ENCODE assay signal across 9 mouse cellular contexts in genomic region chr16:59598997-59599396, GRCm38 (mm10). TPM values are rescaled to one million over a fixed set of nuclear protein-coding genes. Genes with fewer than 3 reads are reported as not detected.
DNase-seq lines count a peak whose midpoint lies in the region; ATAC-seq and TF ChIP-seq lines count a peak whose summit lies in the region.
"Had no signal": no experiment of that assay in that cellular context is flagged by ENCODE, and none has a peak within 500 bp of the region (broad histone marks: within the 10 kb centered on the region; RNA-seq: fewer than 3 reads in every experiment).

No protein-coding gene starts in this region.

- peak overlapping the region; percentile 78; the same call in 1 of the 2 replicates for H3K4me3 ChIP-seq in forebrain, embryonic 10.5 days
- no peak overlapping the region for H3K4me3 ChIP-seq in forebrain, embryonic 16.5 days (replicated peaks; ENCODE audit: low read length)
- peak overlapping the region; percentile 55; the same call in 1 of the 2 replicates for H3K4me3 ChIP-seq in midbrain, embryonic 11.5 days (ENCODE audit: low read depth, low read length)
- no peak overlapping the region for H3K4me3 ChIP-seq in midbrain, postnatal 0 days (ENCODE audit: low read depth, low read length)
- peak overlapping the region; percentile 89; the same call in 1 of the 2 replicates for H3K4me3 ChIP-seq in intestine, postnatal 0 days (ENCODE audit: low read depth, low read length)
- peak overlapping the region; percentile 86 for H3K4me3 ChIP-seq in stomach, embryonic 16.5 days (replicated peaks; ENCODE audit: low read length)

- DNase-seq in forebrain, embryonic 10.5 days (ENCODE audit: extremely low spot score, low spot score), result no peak
- DNase-seq in midbrain, embryonic 11.5 days (ENCODE audit: low spot score, missing footprints), result peak; percentile 75
- DNase-seq in midbrain, postnatal 0 days (ENCODE audit: low spot score), result no peak
- DNase-seq in layer of hippocampus, adult 8-10 months (ENCODE audit: low spot score in 2 of 2), result no peak
- no peak for DNase-seq in thymus, postnatal 0 days (ENCODE audit: low spot score)

- TF ChIP-seq CTCF in midbrain, postnatal 0 days (IDR thresholded peaks at IDR 0.05), result no peak
- TF ChIP-seq CTCF in intestine, postnatal 0 days (IDR thresholded peaks at IDR 0.05; ENCODE audit: low read depth), result no peak

- peaks cover 60% of the 10 kb centered on the region for H3K27me3 ChIP-seq in forebrain, embryonic 10.5 days (ENCODE audit: poor library complexity, severe bottlenecking)
- H3K27me3 ChIP-seq in forebrain, embryonic 16.5 days (replicated peaks; ENCODE audit: control insufficient read depth, insufficient read depth, low read length), result no peaks in the 10 kb centered on the region; the same call in 1 of the 2 replicates
- H3K27me3 ChIP-seq in midbrain, embryonic 11.5 days (ENCODE audit: control insufficient read depth, insufficient read depth, low read length), result 0 out of 2 replicates have a peak, but pooled peaks cover 2% of the 10 kb centered on the region
- H3K27me3 ChIP-seq in midbrain, postnatal 0 days (ENCODE audit: insufficient read depth, low read length), result no peaks in the 10 kb centered on the region
- no peaks in the 10 kb centered on the region for H3K27me3 ChIP-seq in intestine, postnatal 0 days (replicated peaks; ENCODE audit: control insufficient read depth, insufficient read depth, low read length)
- no peaks in the 10 kb centered on the region for H3K27me3 ChIP-seq in stomach, embryonic 16.5 days (ENCODE audit: control insufficient read depth, insufficient read depth, low read length)
- H3K27me3 ChIP-seq: Patski had no signal

- 8% methylated on average over 4 of the region's 4 CpGs for WGBS in forebrain, embryonic 10.5 days
- WGBS in forebrain, embryonic 16.5 days, result 15% methylated on average over 4 of the region's 4 CpGs
- WGBS in midbrain, embryonic 11.5 days, result 8% methylated on average over 4 of the region's 4 CpGs
- 19% methylated on average over 4 of the region's 4 CpGs for WGBS in midbrain, postnatal 0 days
- WGBS in intestine, postnatal 0 days, result 56% methylated on average over 4 of the region's 4 CpGs
- 45% methylated on average over 4 of the region's 4 CpGs for WGBS in stomach, embryonic 16.5 days

- H3K27ac ChIP-seq in forebrain, embryonic 10.5 days, result no peak overlapping the region
- H3K27ac ChIP-seq in forebrain, embryonic 16.5 days (ENCODE audit: low read length), result no peak overlapping the region
- H3K27ac ChIP-seq in midbrain, embryonic 11.5 days (ENCODE audit: low read depth, low read length), result no peak overlapping the region
- H3K27ac ChIP-seq in midbrain, postnatal 0 days (ENCODE audit: low read depth, low read length), result no peak overlapping the region
- H3K27ac ChIP-seq in intestine, postnatal 0 days (ENCODE audit: low read depth, low read length), result no peak overlapping the region
- H3K27ac ChIP-seq in stomach, embryonic 16.5 days (ENCODE audit: low read length), result peak overlapping the region; percentile 94; the same call in 1 of the 2 replicates

- H3K9ac ChIP-seq in forebrain, embryonic 16.5 days (replicated peaks; ENCODE audit: low read depth, low read length), result no peak overlapping the region
- no peak overlapping the region; the same call in 1 of the 2 replicates for H3K9ac ChIP-seq in midbrain, embryonic 11.5 days (ENCODE audit: low read length)
- no peak overlapping the region for H3K9ac ChIP-seq in midbrain, postnatal 0 days (replicated peaks; ENCODE audit: low read length, poor library complexity, severe bottlenecking)
- no peak overlapping the region for H3K9ac ChIP-seq in intestine, postnatal 0 days (ENCODE audit: low read depth, low read length)
- H3K9ac ChIP-seq in stomach, embryonic 16.5 days (ENCODE audit: low read length), result peak overlapping the region; percentile 93; the same call in 1 of the 2 replicates

- H3K9me3 ChIP-seq in forebrain, embryonic 10.5 days, result no peaks in the 10 kb centered on the region
- no peaks in the 10 kb centered on the region for H3K9me3 ChIP-seq in forebrain, embryonic 16.5 days (ENCODE audit: control insufficient read depth, low read length)
- no peaks in the 10 kb centered on the region for H3K9me3 ChIP-seq in midbrain, embryonic 11.5 days (ENCODE audit: control insufficient read depth, low read length)
- no peaks in the 10 kb centered on the region for H3K9me3 ChIP-seq in midbrain, postnatal 0 days (ENCODE audit: low read length)
- no peaks in the 10 kb centered on the region for H3K9me3 ChIP-seq in intestine, postnatal 0 days (ENCODE audit: control insufficient read depth)
- H3K9me3 ChIP-seq in stomach, embryonic 16.5 days (replicated peaks; ENCODE audit: control insufficient read depth, low read length), result peaks cover 6% of the 10 kb centered on the region; the same call in 1 of the 2 replicates

- ATAC-seq in forebrain, embryonic 16.5 days, result no peak
- ATAC-seq in midbrain, embryonic 11.5 days (ENCODE audit: low FRiP score), result no peak
- ATAC-seq in midbrain, postnatal 0 days (ENCODE audit: low FRiP score), result no peak
- ATAC-seq in intestine, postnatal 0 days, result no peak
- no peak for ATAC-seq in stomach, embryonic 16.5 days (ENCODE audit: insufficient read depth, low FRiP score)
- ATAC-seq: Patski had no signal

- H3K4me2 ChIP-seq in forebrain, embryonic 16.5 days (ENCODE audit: low read length), result no peak overlapping the region
- peak overlapping the region; percentile 67 for H3K4me2 ChIP-seq in midbrain, embryonic 11.5 days
- no peak overlapping the region for H3K4me2 ChIP-seq in midbrain, postnatal 0 days (ENCODE audit: low read depth, low read length, poor library complexity, severe bottlenecking)
- peak overlapping the region; percentile 90 for H3K4me2 ChIP-seq in intestine, postnatal 0 days (replicated peaks; ENCODE audit: low read depth)
- H3K4me2 ChIP-seq in stomach, embryonic 16.5 days (ENCODE audit: low read depth, low read length), result peak overlapping the region; percentile 59

- peaks cover 21% of the 10 kb centered on the region for H3K4me1 ChIP-seq in forebrain, embryonic 10.5 days
- peaks cover 3% of the 10 kb centered on the region; the same call in 1 of the 2 replicates for H3K4me1 ChIP-seq in forebrain, embryonic 16.5 days (replicated peaks; ENCODE audit: control insufficient read depth, insufficient read depth, low read length)
- no peaks in the 10 kb centered on the region; the same call in 1 of the 2 replicates for H3K4me1 ChIP-seq in midbrain, embryonic 11.5 days (ENCODE audit: control insufficient read depth, insufficient read depth, low read length)
- no peaks in the 10 kb centered on the region for H3K4me1 ChIP-seq in midbrain, postnatal 0 days (ENCODE audit: insufficient read depth, low read length)
- no peaks in the 10 kb centered on the region for H3K4me1 ChIP-seq in intestine, postnatal 0 days (replicated peaks; ENCODE audit: control insufficient read depth, insufficient read depth, low read length)
- peaks cover 15% of the 10 kb centered on the region for H3K4me1 ChIP-seq in stomach, embryonic 16.5 days (ENCODE audit: control insufficient read depth, insufficient read depth, low read length)

- H3K36me3 ChIP-seq in forebrain, embryonic 10.5 days (replicated peaks), result no peaks in the 10 kb centered on the region
- H3K36me3 ChIP-seq in forebrain, embryonic 16.5 days (ENCODE audit: control insufficient read depth, insufficient read depth), result no peaks in the 10 kb centered on the region
- H3K36me3 ChIP-seq in midbrain, embryonic 11.5 days (ENCODE audit: control insufficient read depth, insufficient read depth, low read length), result no peaks in the 10 kb centered on the region
- H3K36me3 ChIP-seq in midbrain, postnatal 0 days (ENCODE audit: insufficient read depth, low read length), result no peaks in the 10 kb centered on the region
- H3K36me3 ChIP-seq in intestine, postnatal 0 days (ENCODE audit: control insufficient read depth, insufficient read depth), result no peaks in the 10 kb centered on the region
- H3K36me3 ChIP-seq in stomach, embryonic 16.5 days (ENCODE audit: control insufficient read depth, insufficient read depth, low read length), result no peaks in the 10 kb centered on the region

RNA-seq across cellular contexts. Expression of gene Crybg3, which starts 1.8 kb away (rescaled TPM):
- polyA plus RNA-seq in forebrain, embryonic 10.5 days (2016; fragmentation: Nextera tagmentation; extraction: Ambion mirVana), result 5.0 and 5.1 TPM in 2 replicates
- 2.0 and 2.1 TPM in 2 replicates for polyA plus RNA-seq in forebrain, embryonic 16.5 days (2015; fragmentation: Nextera tagmentation; extraction: Ambion mirVana)
- 6.2 and 6.5 TPM in 2 replicates for polyA plus RNA-seq in midbrain, embryonic 11.5 days (2014; fragmentation: Nextera tagmentation; extraction: Ambion mirVana)
- 3.3 and 4.0 TPM in 2 replicates for total RNA-seq in midbrain, postnatal 0 days (2014; rRNA removed)
- 0.69 and 1.1 TPM in 2 replicates for polyA plus RNA-seq in midbrain, postnatal 0 days (2015; fragmentation: Nextera tagmentation; extraction: Ambion mirVana)
- polyA plus RNA-seq in intestine, postnatal 0 days (2015; fragmentation: Nextera tagmentation; extraction: Ambion mirVana), result 3.1 and 3.2 TPM in 2 replicates
- polyA plus RNA-seq in stomach, embryonic 16.5 days (2015; fragmentation: Nextera tagmentation; extraction: Ambion mirVana), result 11.2 and 11.6 TPM in 2 replicates
- 1 to 10 TPM; 4.2 to 6.6 (median 5.0) TPM for total RNA-seq in layer of hippocampus, adult 8-10 months (2022)
- polyA plus RNA-seq in thymus, postnatal 0 days (2015; fragmentation: Nextera tagmentation; extraction: Ambion mirVana), result 2.0 and 2.1 TPM in 2 replicates

RNA-seq across cellular contexts. Expression of gene Arl6, which starts 40.2 kb away (rescaled TPM):
- polyA plus RNA-seq in forebrain, embryonic 10.5 days (2016; fragmentation: Nextera tagmentation; extraction: Ambion mirVana), result 57.6 and 58.6 TPM in 2 replicates
- polyA plus RNA-seq in forebrain, embryonic 16.5 days (2015; fragmentation: Nextera tagmentation; extraction: Ambion mirVana), result 48.2 and 49.6 TPM in 2 replicates
- 56.7 and 62.0 TPM in 2 replicates for polyA plus RNA-seq in midbrain, embryonic 11.5 days (2014; fragmentation: Nextera tagmentation; extraction: Ambion mirVana)
- 29.2 and 30.7 TPM in 2 replicates for total RNA-seq in midbrain, postnatal 0 days (2014; rRNA removed)
- polyA plus RNA-seq in midbrain, postnatal 0 days (2015; fragmentation: Nextera tagmentation; extraction: Ambion mirVana), result 62.0 and 63.1 TPM in 2 replicates
- 9.9 and 10.0 TPM in 2 replicates for polyA plus RNA-seq in intestine, postnatal 0 days (2015; fragmentation: Nextera tagmentation; extraction: Ambion mirVana)
- 25.0 and 25.8 TPM in 2 replicates for polyA plus RNA-seq in stomach, embryonic 16.5 days (2015; fragmentation: Nextera tagmentation; extraction: Ambion mirVana)
- 10 to 100 TPM; 23.6 to 37.7 (median 29.3) TPM for total RNA-seq in layer of hippocampus, adult 8-10 months (2022)
- polyA plus RNA-seq in thymus, postnatal 0 days (2015; fragmentation: Nextera tagmentation; extraction: Ambion mirVana), result 10.8 and 13.2 TPM in 2 replicates

Comparison
In these comparisons a context has a peak if more than half of its experiments do, and no peak if none do; other contexts are left out.
1. H3K4me3 ChIP-seq: peak in forebrain, embryonic 10.5 days (single experiment), midbrain, embryonic 11.5 days (single experiment), intestine, postnatal 0 days (single experiment) and stomach, embryonic 16.5 days (single experiment); none in forebrain, embryonic 16.5 days (single experiment) and midbrain, postnatal 0 days (single experiment).
2. H3K4me2 ChIP-seq: peak in midbrain, embryonic 11.5 days (single experiment), intestine, postnatal 0 days (single experiment) and stomach, embryonic 16.5 days (single experiment); none in forebrain, embryonic 16.5 days (single experiment) and midbrain, postnatal 0 days (single experiment).